Mouse (Mus musculus): Measurements from ENCODE around the gene Atp6v1e1.

- TF ChIP-seq CTCF (IDR thresholded peaks at IDR 0.05; ENCODE audit: control insufficient read depth, insufficient read depth, insufficient replicate concordance, low read depth, low read length) (no peak), POLR2A (IDR thresholded peaks at IDR 0.05; ENCODE audit: control insufficient read depth, low read depth, low read length) (no peak)
These were observed 43.6 kb upstream of the Atp6v1e1 start for GRCm38 (mm10) chr6:120866051-120866814.

Data from testis, adult 2 months (tissue).